Mouse (Mus musculus): Measurements from ENCODE around the gene Ipo13. TPM values are rescaled to one million over a fixed set of nuclear protein-coding genes. Genes with fewer than 3 reads are reported as not detected.

Ipo13 gene
- 60.5 and 70.6 TPM in 2 replicates for polyA plus RNA-seq (2015; fragmentation: Nextera tagmentation; extraction: Ambion mirVana)

GRCm38 (mm10) chr4:117914591-117915442 is at the start of gene Ipo13:
Gene Ipo13 (minus strand): TSS chr4:117914999.
- peak within 1 kb of the TSS; percentile 78 for H3K27ac ChIP-seq
- H3K9ac ChIP-seq: peak within 1 kb of the TSS; percentile 94
- H3K4me3 ChIP-seq: peak within 1 kb of the TSS; percentile 86
- H3K36me3 ChIP-seq (ENCODE audit: poor library complexity, severe bottlenecking): peaks cover 19% of the 10 kb centered on the region
- under 1% methylated on average over 61 of the region's 61 CpGs for WGBS
- H3K27me3 ChIP-seq: no peaks in the 10 kb centered on the region
- H3K9me3 ChIP-seq (replicated peaks): no peaks in the 10 kb centered on the region
- H3K4me1 ChIP-seq: peaks cover 52% of the 10 kb centered on the region
- H3K4me2 ChIP-seq: peak within 1 kb of the TSS; percentile 100
- ATAC-seq: peak; percentile 98

GRCm38 (mm10) chr4:117957492-117957891 is 42.7 kb upstream of the Ipo13 start:
- peak overlapping the region; percentile 31; the same call in 1 of the 2 replicates for H3K27ac ChIP-seq
- H3K4me2 ChIP-seq: no peak overlapping the region
- ATAC-seq: peak; percentile 45; the same call in 1 of the 2 replicates
- H3K4me3 ChIP-seq: no peak overlapping the region
- no peaks in the 10 kb centered on the region for H3K9me3 ChIP-seq (replicated peaks)
- 0 out of 2 replicates have a peak, but pooled peaks cover 5% of the 10 kb centered on the region for H3K4me1 ChIP-seq
- no peaks in the 10 kb centered on the region for H3K27me3 ChIP-seq
- H3K9ac ChIP-seq: no peak overlapping the region
- peaks cover 21% of the 10 kb centered on the region for H3K36me3 ChIP-seq (ENCODE audit: poor library complexity, severe bottlenecking)
- 61% methylated on average over 4 of the region's 4 CpGs for WGBS

DNA sequence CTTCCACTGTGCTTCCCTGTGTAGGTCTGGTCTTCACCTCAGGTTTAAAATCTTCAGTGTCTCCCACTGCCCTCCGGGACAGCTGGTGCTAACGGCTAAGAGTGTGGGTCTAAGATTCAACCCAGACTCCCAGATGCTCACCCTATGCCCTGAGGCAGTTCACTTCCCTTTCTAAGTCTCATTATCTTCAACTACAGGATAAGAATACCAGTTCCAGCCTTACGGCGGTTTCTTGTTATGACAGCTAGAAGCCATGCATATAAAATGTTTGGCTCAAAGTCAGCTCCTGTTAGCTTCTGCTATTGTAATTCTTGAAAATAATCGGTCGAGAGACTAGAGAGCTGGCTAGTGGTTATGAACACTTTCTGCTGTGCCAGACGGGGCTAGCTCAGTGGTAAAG is 32.7 kb upstream of the Ipo13 start:
- WGBS: 76% methylated on average over 7 of the region's 7 CpGs
- no peak overlapping the region for H3K27ac ChIP-seq
- H3K36me3 ChIP-seq (ENCODE audit: poor library complexity, severe bottlenecking): peaks cover 20% of the 10 kb centered on the region
- no peak for ATAC-seq
- H3K4me2 ChIP-seq: no peak overlapping the region
- peaks cover 6% of the 10 kb centered on the region for H3K4me1 ChIP-seq
- H3K27me3 ChIP-seq: no peaks in the 10 kb centered on the region
- no peak overlapping the region for H3K9ac ChIP-seq
- no peak overlapping the region for H3K4me3 ChIP-seq
- H3K9me3 ChIP-seq (replicated peaks): 0 out of 2 replicates have a peak, but pooled peaks cover 3% of the 10 kb centered on the region

- no peak for ATAC-seq
- Histone ChIP-seq H3K27ac (no peak overlapping the region), H3K4me2 (no peak overlapping the region), H3K4me3 (no peak overlapping the region), H3K27me3 (no peaks in the 10 kb centered on the region), H3K9me3 (replicated peaks) (no peaks in the 10 kb centered on the region), H3K36me3 (ENCODE audit: poor library complexity, severe bottlenecking) (peaks cover 14% of the 10 kb centered on the region), H3K4me1 (peaks cover 6% of the 10 kb centered on the region), H3K9ac (no peak overlapping the region)
- WGBS: 88% methylated on average over 11 of the region's 11 CpGs
Observed at GRCm38 (mm10) chr4:117946639-117947305, 32.0 kb upstream of the Ipo13 start.

DNA sequence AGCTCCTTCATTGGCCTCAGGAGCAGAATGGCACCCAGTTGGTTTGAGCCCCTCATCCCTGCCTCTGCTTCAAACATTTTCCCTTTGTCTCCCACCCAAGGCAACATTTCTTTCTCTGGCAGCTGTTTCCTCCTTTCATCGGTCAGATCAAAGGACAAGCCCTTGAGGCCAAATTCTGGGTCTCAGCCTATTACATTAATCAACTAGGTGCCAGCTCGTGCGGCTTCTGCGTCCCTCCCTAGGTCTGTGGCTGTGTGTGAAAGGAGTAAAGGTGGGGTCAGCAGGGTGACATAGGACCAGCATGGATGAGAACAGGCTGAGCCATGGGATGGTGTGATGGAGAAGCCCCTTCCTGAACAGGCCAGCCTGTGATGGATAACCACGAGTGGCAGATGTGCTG is 28.5 kb upstream of the Ipo13 start:
- H3K4me1 ChIP-seq: peaks cover 6% of the 10 kb centered on the region
- H3K9me3 ChIP-seq (replicated peaks): no peaks in the 10 kb centered on the region
- WGBS: 35% methylated on average over 5 of the region's 5 CpGs
- H3K4me3 ChIP-seq: no peak overlapping the region
- H3K4me2 ChIP-seq: no peak overlapping the region
- no peak for ATAC-seq
- H3K9ac ChIP-seq: no peak overlapping the region
- no peaks in the 10 kb centered on the region for H3K27me3 ChIP-seq
- peaks cover 16% of the 10 kb centered on the region; the same call in 1 of the 2 replicates for H3K36me3 ChIP-seq (ENCODE audit: poor library complexity, severe bottlenecking)
- no peak overlapping the region for H3K27ac ChIP-seq

DNA sequence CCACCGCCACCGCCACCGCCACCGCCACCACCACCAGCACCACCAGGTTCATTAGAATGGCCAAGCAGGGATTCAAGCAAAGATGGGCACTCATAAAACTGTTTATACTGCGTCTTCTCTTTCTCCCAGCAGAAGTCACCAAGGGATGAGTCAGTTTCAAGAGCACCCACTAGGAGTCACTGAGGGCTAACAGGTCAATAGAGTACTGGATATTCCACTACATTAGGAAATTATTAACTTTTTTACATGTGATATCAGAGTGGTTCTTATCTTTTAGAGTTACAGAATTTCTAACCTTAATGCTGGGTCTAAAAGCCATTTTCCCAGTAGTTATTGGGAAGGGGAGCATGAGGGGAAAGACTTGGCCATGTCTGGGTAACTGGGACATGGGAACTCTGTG is 22.2 kb upstream of the Ipo13 start:
- Histone ChIP-seq H3K36me3 (ENCODE audit: poor library complexity, severe bottlenecking) (peaks cover 22% of the 10 kb centered on the region), H3K27me3 (no peaks in the 10 kb centered on the region), H3K9me3 (replicated peaks) (no peaks in the 10 kb centered on the region), H3K27ac (no peak overlapping the region), H3K4me3 (no peak overlapping the region), H3K4me1 (no peaks in the 10 kb centered on the region), H3K9ac (no peak overlapping the region), H3K4me2 (no peak overlapping the region)
- ATAC-seq: no peak
- WGBS: 95% methylated on average over 5 of the region's 5 CpGs

GRCm38 (mm10) chr4:117934081-117934480 is 19.3 kb upstream of the Ipo13 start:
- Histone ChIP-seq H3K4me1 (peaks cover 12% of the 10 kb centered on the region), H3K4me2 (no peak overlapping the region), H3K36me3 (ENCODE audit: poor library complexity, severe bottlenecking) (peaks cover 11% of the 10 kb centered on the region), H3K27ac (no peak overlapping the region), H3K27me3 (peaks cover 15% of the 10 kb centered on the region), H3K9ac (no peak overlapping the region), H3K9me3 (replicated peaks) (no peaks in the 10 kb centered on the region), H3K4me3 (no peak overlapping the region)
- 84% methylated on average over 4 of the region's 4 CpGs for WGBS
- ATAC-seq: no peak

GRCm38 (mm10) chr4:117933248-117933647 is 18.4 kb upstream of the Ipo13 start:
- Histone ChIP-seq H3K4me2 (no peak overlapping the region), H3K4me3 (no peak overlapping the region), H3K36me3 (ENCODE audit: poor library complexity, severe bottlenecking) (peaks cover 10% of the 10 kb centered on the region), H3K27ac (no peak overlapping the region), H3K27me3 (peaks cover 24% of the 10 kb centered on the region), H3K9ac (no peak overlapping the region), H3K9me3 (replicated peaks) (no peaks in the 10 kb centered on the region), H3K4me1 (peaks cover 20% of the 10 kb centered on the region)
- ATAC-seq: no peak
- 88% methylated on average over 5 of the region's 5 CpGs for WGBS

DNA sequence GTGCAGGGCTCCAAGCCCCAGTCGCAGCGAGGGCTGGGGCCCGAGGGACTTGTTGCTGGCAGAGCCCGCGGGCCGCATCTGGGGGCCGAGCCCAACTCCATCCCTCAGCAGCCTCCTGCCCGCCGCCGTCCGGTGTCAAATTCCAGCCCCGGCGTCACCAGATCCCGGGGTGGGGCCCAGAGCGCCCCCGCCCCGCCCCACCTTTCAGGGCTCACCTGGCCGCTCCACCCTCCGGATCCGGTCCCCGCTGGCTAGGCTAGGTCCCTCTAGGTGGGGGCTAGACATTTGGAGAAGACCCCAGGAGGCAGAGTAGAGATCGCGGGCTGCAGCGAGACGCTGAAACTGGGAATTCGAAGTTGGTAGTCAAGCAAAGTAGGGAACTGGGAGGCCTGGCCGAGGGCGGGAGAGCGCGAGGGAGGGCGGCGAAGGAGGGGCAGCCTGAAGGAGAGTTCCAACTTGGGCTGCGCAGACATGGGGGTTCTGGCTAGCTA is 14.6 kb upstream of the Ipo13 start, which contains the start of gene Artn:
Gene Artn, minus strand, starts transcription at position 373 of the 491 bp plus-strand sequence.
- ATAC-seq: peak; percentile 14; the same call in 1 of the 2 replicates
- H3K4me2 ChIP-seq: peak within 1 kb of the TSS; percentile 63
- no peak within 1 kb of the TSS for H3K27ac ChIP-seq
- under 1% methylated on average over 33 of the region's 33 CpGs for WGBS
- H3K9me3 ChIP-seq (replicated peaks): no peaks in the 10 kb centered on the region
- H3K27me3 ChIP-seq: peaks cover 59% of the 10 kb centered on the region
- H3K4me3 ChIP-seq: peak within 1 kb of the TSS; percentile 35
- H3K9ac ChIP-seq: peak within 1 kb of the TSS; percentile 54
- peaks cover 37% of the 10 kb centered on the region for H3K4me1 ChIP-seq
- peaks cover 10% of the 10 kb centered on the region; the same call in 1 of the 2 replicates for H3K36me3 ChIP-seq (ENCODE audit: poor library complexity, severe bottlenecking)

- Histone ChIP-seq H3K9me3 (replicated peaks) (no peaks in the 10 kb centered on the region), H3K27ac (no peak overlapping the region), H3K9ac (peak overlapping the region; percentile 54; the same call in 1 of the 2 replicates), H3K4me1 (peaks cover 37% of the 10 kb centered on the region), H3K4me2 (peak overlapping the region; percentile 63), H3K27me3 (peaks cover 66% of the 10 kb centered on the region), H3K36me3 (ENCODE audit: poor library complexity, severe bottlenecking) (peaks cover 10% of the 10 kb centered on the region; the same call in 1 of the 2 replicates), H3K4me3 (peak overlapping the region; percentile 35)
- ATAC-seq: peak; percentile 19; the same call in 1 of the 2 replicates
- WGBS: 3% methylated on average over 13 of the region's 13 CpGs
Observed at GRCm38 (mm10) chr4:117928699-117929241, 14.0 kb upstream of the Ipo13 start.

- Histone ChIP-seq H3K27me3 (peaks cover 66% of the 10 kb centered on the region), H3K9me3 (replicated peaks) (no peaks in the 10 kb centered on the region), H3K4me1 (peaks cover 37% of the 10 kb centered on the region), H3K36me3 (ENCODE audit: poor library complexity, severe bottlenecking) (peaks cover 10% of the 10 kb centered on the region; the same call in 1 of the 2 replicates), H3K4me3 (no peak overlapping the region), H3K9ac (no peak overlapping the region), H3K4me2 (no peak overlapping the region; the same call in 1 of the 2 replicates), H3K27ac (no peak overlapping the region)
- peak; percentile 33 for ATAC-seq
- 16% methylated on average over 6 of the region's 6 CpGs for WGBS
Observed at GRCm38 (mm10) chr4:117928234-117928633, 13.4 kb upstream of the Ipo13 start.
